Mouse (Mus musculus): ENCODE measurements at regions not wholly inside any gene's neighbourhood (a gene's known extent, or its start where the extent isn't known, plus 50 kb on each side); places are given as distances from the start of the nearest gene placed in this dataset.

- Histone ChIP-seq H3K4me3 (ENCODE audit: low read depth, low read length) (no peak overlapping the region), H3K4me2 (ENCODE audit: low read depth, low read length) (no peak overlapping the region), H3K27me3 (ENCODE audit: control insufficient read depth, insufficient read depth, low read length) (no peaks in the 10 kb centered on the region), H3K4me1 (ENCODE audit: control insufficient read depth, insufficient read depth, low read length) (peaks cover 3% of the 10 kb centered on the region), H3K9ac (replicated peaks; ENCODE audit: low read depth, low read length) (no peak overlapping the region), H3K36me3 (ENCODE audit: control insufficient read depth, insufficient read depth, low read length) (no peaks in the 10 kb centered on the region), H3K9me3 (ENCODE audit: control insufficient read depth, low read length) (no peaks in the 10 kb centered on the region), H3K27ac (ENCODE audit: low read depth, low read length) (no peak overlapping the region)
- 50% methylated on average over 9 of the region's 9 CpGs for WGBS
- no peak for ATAC-seq (ENCODE audit: low read depth)
Observed at GRCm38 (mm10) chr9:115644953-115645352, 264.3 kb upstream of the Gadl1 start.

GRCm38 (mm10) chr9:115646226-115646625 lies 263.0 kb upstream of the Gadl1 start:
- Histone ChIP-seq H3K36me3 (ENCODE audit: control insufficient read depth, insufficient read depth, low read length) (no peaks in the 10 kb centered on the region), H3K4me1 (ENCODE audit: control insufficient read depth, insufficient read depth, low read length) (peaks cover 3% of the 10 kb centered on the region), H3K9ac (replicated peaks; ENCODE audit: low read depth, low read length) (no peak overlapping the region), H3K4me2 (ENCODE audit: low read depth, low read length) (no peak overlapping the region), H3K27ac (ENCODE audit: low read depth, low read length) (no peak overlapping the region), H3K27me3 (ENCODE audit: control insufficient read depth, insufficient read depth, low read length) (no peaks in the 10 kb centered on the region), H3K9me3 (ENCODE audit: control insufficient read depth, low read length) (no peaks in the 10 kb centered on the region), H3K4me3 (ENCODE audit: low read depth, low read length) (no peak overlapping the region)
- ATAC-seq (ENCODE audit: low read depth) = no peak
- WGBS = 33% methylated on average over 7 of the region's 7 CpGs

GRCm38 (mm10) chr9:115651708-115652107 lies 257.5 kb upstream of the Gadl1 start:
- Histone ChIP-seq H3K4me3 (ENCODE audit: low read depth, low read length) (no peak overlapping the region), H3K36me3 (ENCODE audit: control insufficient read depth, insufficient read depth, low read length) (no peaks in the 10 kb centered on the region), H3K4me1 (ENCODE audit: control insufficient read depth, insufficient read depth, low read length) (no peaks in the 10 kb centered on the region), H3K9ac (replicated peaks; ENCODE audit: low read depth, low read length) (no peak overlapping the region), H3K9me3 (ENCODE audit: control insufficient read depth, low read length) (no peaks in the 10 kb centered on the region), H3K27me3 (ENCODE audit: control insufficient read depth, insufficient read depth, low read length) (no peaks in the 10 kb centered on the region), H3K27ac (ENCODE audit: low read depth, low read length) (no peak overlapping the region), H3K4me2 (ENCODE audit: low read depth, low read length) (no peak overlapping the region)
- 92% methylated on average over 2 of the region's 2 CpGs for WGBS
- no peak for ATAC-seq (ENCODE audit: low read depth)

GRCm38 (mm10) chr9:115653116-115653515 lies 256.1 kb upstream of the Gadl1 start:
- no peak overlapping the region for H3K27ac ChIP-seq (ENCODE audit: low read depth, low read length)
- ATAC-seq (ENCODE audit: low read depth) = no peak
- H3K27me3 ChIP-seq (ENCODE audit: control insufficient read depth, insufficient read depth, low read length) = no peaks in the 10 kb centered on the region
- H3K9me3 ChIP-seq (ENCODE audit: control insufficient read depth, low read length) = no peaks in the 10 kb centered on the region
- no peaks in the 10 kb centered on the region for H3K36me3 ChIP-seq (ENCODE audit: control insufficient read depth, insufficient read depth, low read length)
- WGBS = 97% methylated on average over 5 of the region's 5 CpGs
- no peak overlapping the region for H3K9ac ChIP-seq (replicated peaks; ENCODE audit: low read depth, low read length)
- H3K4me3 ChIP-seq (ENCODE audit: low read depth, low read length) = no peak overlapping the region
- H3K4me2 ChIP-seq (ENCODE audit: low read depth, low read length) = no peak overlapping the region
- no peaks in the 10 kb centered on the region for H3K4me1 ChIP-seq (ENCODE audit: control insufficient read depth, insufficient read depth, low read length)

- no peak overlapping the region for H3K4me3 ChIP-seq (ENCODE audit: low read depth, low read length)
- no peaks in the 10 kb centered on the region for H3K36me3 ChIP-seq (ENCODE audit: control insufficient read depth, insufficient read depth, low read length)
- H3K9me3 ChIP-seq (ENCODE audit: control insufficient read depth, low read length) = no peaks in the 10 kb centered on the region
- 80% methylated on average over 6 of the region's 6 CpGs for WGBS
- no peak for ATAC-seq (ENCODE audit: low read depth)
- H3K9ac ChIP-seq (replicated peaks; ENCODE audit: low read depth, low read length) = no peak overlapping the region
- H3K27ac ChIP-seq (ENCODE audit: low read depth, low read length) = no peak overlapping the region
- H3K27me3 ChIP-seq (ENCODE audit: control insufficient read depth, insufficient read depth, low read length) = no peaks in the 10 kb centered on the region
- H3K4me2 ChIP-seq (ENCODE audit: low read depth, low read length) = no peak overlapping the region
- no peaks in the 10 kb centered on the region for H3K4me1 ChIP-seq (ENCODE audit: control insufficient read depth, insufficient read depth, low read length)
Observed at GRCm38 (mm10) chr9:115654933-115655332, 254.3 kb upstream of the Gadl1 start.

- H3K4me2 ChIP-seq (ENCODE audit: low read depth, low read length) = no peak overlapping the region
- no peaks in the 10 kb centered on the region for H3K36me3 ChIP-seq (ENCODE audit: control insufficient read depth, insufficient read depth, low read length)
- no peak overlapping the region for H3K27ac ChIP-seq (ENCODE audit: low read depth, low read length)
- no peak overlapping the region for H3K9ac ChIP-seq (replicated peaks; ENCODE audit: low read depth, low read length)
- no peak for ATAC-seq (ENCODE audit: low read depth)
- H3K9me3 ChIP-seq (ENCODE audit: control insufficient read depth, low read length) = no peaks in the 10 kb centered on the region
- no peaks in the 10 kb centered on the region for H3K4me1 ChIP-seq (ENCODE audit: control insufficient read depth, insufficient read depth, low read length)
- H3K27me3 ChIP-seq (ENCODE audit: control insufficient read depth, insufficient read depth, low read length) = no peaks in the 10 kb centered on the region
- 80% methylated on average over 2 of the region's 2 CpGs for WGBS
- H3K4me3 ChIP-seq (ENCODE audit: low read depth, low read length) = no peak overlapping the region
Observed at GRCm38 (mm10) chr9:115656538-115656937, 252.7 kb upstream of the Gadl1 start.

- H3K4me3 ChIP-seq (ENCODE audit: low read depth, low read length) = no peak overlapping the region
- H3K27ac ChIP-seq (ENCODE audit: low read depth, low read length) = no peak overlapping the region
- no peaks in the 10 kb centered on the region for H3K27me3 ChIP-seq (ENCODE audit: control insufficient read depth, insufficient read depth, low read length)
- H3K4me2 ChIP-seq (ENCODE audit: low read depth, low read length) = no peak overlapping the region
- H3K9ac ChIP-seq (replicated peaks; ENCODE audit: low read depth, low read length) = no peak overlapping the region
- no peaks in the 10 kb centered on the region for H3K4me1 ChIP-seq (ENCODE audit: control insufficient read depth, insufficient read depth, low read length)
- H3K9me3 ChIP-seq (ENCODE audit: control insufficient read depth, low read length) = no peaks in the 10 kb centered on the region
- H3K36me3 ChIP-seq (ENCODE audit: control insufficient read depth, insufficient read depth, low read length) = no peaks in the 10 kb centered on the region
- ATAC-seq (ENCODE audit: low read depth) = no peak
- WGBS = 61% methylated on average over 4 of the region's 4 CpGs
Observed at GRCm38 (mm10) chr9:115656994-115657713, 252.1 kb upstream of the Gadl1 start.

GRCm38 (mm10) chr9:115658477-115658876 lies 250.8 kb upstream of the Gadl1 start:
- 96% methylated on average over 5 of the region's 5 CpGs for WGBS
- H3K4me2 ChIP-seq (ENCODE audit: low read depth, low read length) = no peak overlapping the region
- no peak overlapping the region for H3K4me3 ChIP-seq (ENCODE audit: low read depth, low read length)
- H3K9ac ChIP-seq (replicated peaks; ENCODE audit: low read depth, low read length) = no peak overlapping the region
- H3K4me1 ChIP-seq (ENCODE audit: control insufficient read depth, insufficient read depth, low read length) = no peaks in the 10 kb centered on the region
- no peaks in the 10 kb centered on the region for H3K27me3 ChIP-seq (ENCODE audit: control insufficient read depth, insufficient read depth, low read length)
- no peak overlapping the region for H3K27ac ChIP-seq (ENCODE audit: low read depth, low read length)
- no peaks in the 10 kb centered on the region for H3K9me3 ChIP-seq (ENCODE audit: control insufficient read depth, low read length)
- no peaks in the 10 kb centered on the region for H3K36me3 ChIP-seq (ENCODE audit: control insufficient read depth, insufficient read depth, low read length)
- no peak for ATAC-seq (ENCODE audit: low read depth)

- no peaks in the 10 kb centered on the region for H3K27me3 ChIP-seq (ENCODE audit: control insufficient read depth, insufficient read depth, low read length)
- no peaks in the 10 kb centered on the region for H3K9me3 ChIP-seq (ENCODE audit: control insufficient read depth, low read length)
- H3K4me3 ChIP-seq (ENCODE audit: low read depth, low read length) = no peak overlapping the region
- H3K4me2 ChIP-seq (ENCODE audit: low read depth, low read length) = no peak overlapping the region
- no peaks in the 10 kb centered on the region for H3K4me1 ChIP-seq (ENCODE audit: control insufficient read depth, insufficient read depth, low read length)
- WGBS = 87% methylated on average over 1 of the region's 1 CpGs
- H3K9ac ChIP-seq (replicated peaks; ENCODE audit: low read depth, low read length) = no peak overlapping the region
- H3K36me3 ChIP-seq (ENCODE audit: control insufficient read depth, insufficient read depth, low read length) = no peaks in the 10 kb centered on the region
- no peak for ATAC-seq (ENCODE audit: low read depth)
- H3K27ac ChIP-seq (ENCODE audit: low read depth, low read length) = no peak overlapping the region
Observed at GRCm38 (mm10) chr9:115660371-115660770, 248.9 kb upstream of the Gadl1 start.

All from neural tube, embryonic 14.5 days (tissue).